Mouse (Mus musculus): Measurements from ENCODE around the gene Fgfr2.

GRCm38 (mm10) chr7:132529206-132529605 lies 593.9 kb downstream of the Fgfr2 start:
- no peak for TF ChIP-seq POLR2A (IDR thresholded peaks at IDR 0.05; ENCODE audit: borderline replicate concordance, extremely low read depth, insufficient read depth, insufficient read length, poor library complexity, severe bottlenecking)
- TF ChIP-seq CTCF (IDR thresholded peaks at IDR 0.05; ENCODE audit: borderline replicate concordance, extremely low read depth, insufficient read depth, insufficient read length), result no peak

Data from brain, embryonic 14.5 days (tissue).